In genomic region chr5:113716581-113717388, GRCm38 (mm10) we compare ENCODE assay signal across 9 mouse cellular contexts. TPM values are rescaled to one million over a fixed set of nuclear protein-coding genes. Genes with fewer than 3 reads are reported as not detected.
DNase-seq lines count a peak whose midpoint lies in the region; ATAC-seq and TF ChIP-seq lines count a peak whose summit lies in the region.
"Had no signal": no experiment of that assay in that cellular context is flagged by ENCODE, and none has a peak within 500 bp of the region (broad histone marks: within the 10 kb centered on the region; RNA-seq: fewer than 3 reads in every experiment).

No protein-coding gene starts in this region.

- H3K27me3 ChIP-seq in lung, embryonic 16.5 days (ENCODE audit: control insufficient read depth, insufficient read depth, low read depth, low read length) = no peaks in the 10 kb centered on the region
- H3K27me3 ChIP-seq in limb, embryonic 13.5 days = no peaks in the 10 kb centered on the region

- H3K4me3 ChIP-seq in lung, embryonic 16.5 days (ENCODE audit: low read length) = no peak overlapping the region
- no peak overlapping the region for H3K4me3 ChIP-seq in lung, adult 2 months (replicated peaks; ENCODE audit: extremely low read depth, low read depth, low read length)
- H3K4me3 ChIP-seq in limb, embryonic 13.5 days = no peak overlapping the region
- H3K4me3 ChIP-seq: erythroblast, embryonic 14.5 days had no signal

- WGBS in lung, embryonic 16.5 days = 7% methylated on average over 12 of the region's 12 CpGs
- WGBS in lung, adult 2 months = 8% methylated on average over 12 of the region's 12 CpGs
- WGBS in limb, embryonic 13.5 days = 7% methylated on average over 12 of the region's 12 CpGs

- H3K4me1 ChIP-seq in lung, embryonic 16.5 days (replicated peaks; ENCODE audit: control insufficient read depth, insufficient read depth, low read length) = no peaks in the 10 kb centered on the region
- H3K4me1 ChIP-seq in lung, adult 2 months (ENCODE audit: control insufficient read depth, insufficient read depth, low read length) = no peaks in the 10 kb centered on the region
- H3K4me1 ChIP-seq in limb, embryonic 13.5 days = no peaks in the 10 kb centered on the region

- TF ChIP-seq CTCF in lung, adult 2 months (IDR thresholded peaks at IDR 0.05; ENCODE audit: insufficient read depth, low read length) = no peak

- ATAC-seq in lung, embryonic 16.5 days (ENCODE audit: low read depth) = 0 out of 2 replicates have a peak, but pooled peaks have one; percentile 34
- peak; percentile 55 for ATAC-seq in granulocyte monocyte progenitor cell, adult 5-6 weeks (replicated peaks; ENCODE audit: poor library complexity, severe bottlenecking)
- ATAC-seq in limb, embryonic 13.5 days (ENCODE audit: low FRiP score, low read depth) = 0 out of 2 replicates have a peak, but pooled peaks have one; percentile 72

- no peaks in the 10 kb centered on the region for H3K9me3 ChIP-seq in lung, embryonic 16.5 days (ENCODE audit: control insufficient read depth, low read length)
- no peaks in the 10 kb centered on the region for H3K9me3 ChIP-seq in limb, embryonic 13.5 days

- TF ChIP-seq POLR2A in lung, adult 2 months (IDR thresholded peaks at IDR 0.05; ENCODE audit: borderline replicate concordance, extremely low read depth, low read depth, low read length) = no peak

- no peak overlapping the region for H3K4me2 ChIP-seq in lung, embryonic 16.5 days (ENCODE audit: low read depth, low read length)
- H3K4me2 ChIP-seq in limb, embryonic 13.5 days (replicated peaks) = no peak overlapping the region

- H3K9ac ChIP-seq in lung, embryonic 16.5 days (ENCODE audit: low read length) = no peak overlapping the region
- no peak overlapping the region for H3K9ac ChIP-seq in limb, embryonic 13.5 days

- H3K36me3 ChIP-seq in lung, embryonic 16.5 days (ENCODE audit: control insufficient read depth, insufficient read depth, low read length) = no peaks in the 10 kb centered on the region
- no peaks in the 10 kb centered on the region for H3K36me3 ChIP-seq in limb, embryonic 13.5 days

- DNase-seq in adrenal gland, adult 2 months = peak; percentile 8
- no peak for DNase-seq in adrenal gland, postnatal 25 days
- DNase-seq in lung, adult 2 months = no peak
- peak; percentile 74 for DNase-seq in right cerebral cortex, adult 18-20 months
- DNase-seq in urinary bladder, adult 2 months (ENCODE audit: low spot score) = no peak

- no peak overlapping the region for H3K27ac ChIP-seq in lung, embryonic 16.5 days (ENCODE audit: low read length)
- H3K27ac ChIP-seq in limb, embryonic 13.5 days = no peak overlapping the region

RNA-seq across cellular contexts. Expression of gene 1700069L16Rik, which starts 7.8 kb away (rescaled TPM):
- not detected for total RNA-seq in adrenal gland, adult 2 months (2021)
- not detected in 2 replicates for polyA plus RNA-seq in adrenal gland, adult 2 months (2012; rRNA removed)
- total RNA-seq in adrenal gland, postnatal 25 days (2021) = not detected in 2 replicates
- polyA plus RNA-seq in lung, embryonic 16.5 days (2015; fragmentation: Nextera tagmentation; extraction: Ambion mirVana) = not detected in 2 replicates
- polyA plus RNA-seq in lung, adult 2 months (2012; rRNA removed) = not detected in 2 replicates
- total RNA-seq in granulocyte monocyte progenitor cell, adult 5-6 weeks (2014; fragmentation: Nextera tagmentation) = not detected in 2 replicates
- not detected in 2 replicates for total RNA-seq in granulocyte monocyte progenitor cell, adult 5-6 weeks (2017)
- polyA plus RNA-seq in limb, embryonic 13.5 days (2015; fragmentation: Nextera tagmentation; extraction: Ambion mirVana) = not detected in 2 replicates
- not detected in 2 replicates for polyA plus RNA-seq in urinary bladder, adult 2 months (2012; rRNA removed)
- polyA plus RNA-seq: erythroblast, embryonic 14.5 days had no signal

RNA-seq across cellular contexts. Expression of gene Ficd, which starts 18.8 kb away (rescaled TPM):
- total RNA-seq in adrenal gland, adult 2 months (2021) = 10 to 100 TPM; 10.5 to 19.5 TPM
- 11.8 and 12.3 TPM in 2 replicates for polyA plus RNA-seq in adrenal gland, adult 2 months (2012; rRNA removed)
- total RNA-seq in adrenal gland, postnatal 25 days (2021) = 10.9 and 16.0 TPM in 2 replicates
- polyA plus RNA-seq in lung, embryonic 16.5 days (2015; fragmentation: Nextera tagmentation; extraction: Ambion mirVana) = 6.4 and 6.9 TPM in 2 replicates
- polyA plus RNA-seq in lung, adult 2 months (2012; rRNA removed) = 10.6 and 10.7 TPM in 2 replicates
- 1.6 and 3.7 TPM in 2 replicates for total RNA-seq in granulocyte monocyte progenitor cell, adult 5-6 weeks (2014; fragmentation: Nextera tagmentation)
- total RNA-seq in granulocyte monocyte progenitor cell, adult 5-6 weeks (2017) = 0.77 and 1.9 TPM in 2 replicates
- polyA plus RNA-seq in limb, embryonic 13.5 days (2015; fragmentation: Nextera tagmentation; extraction: Ambion mirVana) = 5.8 and 6.4 TPM in 2 replicates
- 6.2 and 7.8 TPM in 2 replicates for polyA plus RNA-seq in urinary bladder, adult 2 months (2012; rRNA removed)

RNA-seq across cellular contexts. Expression of gene Sart3, which starts 55.5 kb away (rescaled TPM):
- total RNA-seq in adrenal gland, adult 2 months (2021) = 10 to 100 TPM; 26.3 to 29.8 TPM
- 12.7 and 16.2 TPM in 2 replicates for polyA plus RNA-seq in adrenal gland, adult 2 months (2012; rRNA removed)
- total RNA-seq in adrenal gland, postnatal 25 days (2021) = 45.0 and 50.7 TPM in 2 replicates
- polyA plus RNA-seq in lung, embryonic 16.5 days (2015; fragmentation: Nextera tagmentation; extraction: Ambion mirVana) = 40.6 and 42.5 TPM in 2 replicates
- polyA plus RNA-seq in lung, adult 2 months (2012; rRNA removed) = 20.2 and 24.2 TPM in 2 replicates
- total RNA-seq in granulocyte monocyte progenitor cell, adult 5-6 weeks (2014; fragmentation: Nextera tagmentation) = 29.2 and 29.7 TPM in 2 replicates
- 31.1 and 38.5 TPM in 2 replicates for total RNA-seq in granulocyte monocyte progenitor cell, adult 5-6 weeks (2017)
- 59.8 and 60.2 TPM in 2 replicates for polyA plus RNA-seq in limb, embryonic 13.5 days (2015; fragmentation: Nextera tagmentation; extraction: Ambion mirVana)
- 17.0 and 22.8 TPM in 2 replicates for polyA plus RNA-seq in urinary bladder, adult 2 months (2012; rRNA removed)

RNA-seq across cellular contexts. Expression of gene Iscu, which starts 55.8 kb away (rescaled TPM):
- total RNA-seq in adrenal gland, adult 2 months (2021) = 100 to 1,000 TPM; 657 to 936 TPM
- polyA plus RNA-seq in adrenal gland, adult 2 months (2012; rRNA removed) = 305 and 399 TPM in 2 replicates
- total RNA-seq in adrenal gland, postnatal 25 days (2021) = 708 and 898 TPM in 2 replicates
- 104 and 114 TPM in 2 replicates for polyA plus RNA-seq in lung, embryonic 16.5 days (2015; fragmentation: Nextera tagmentation; extraction: Ambion mirVana)
- 115 and 118 TPM in 2 replicates for polyA plus RNA-seq in lung, adult 2 months (2012; rRNA removed)
- 81.9 and 100 TPM in 2 replicates for total RNA-seq in granulocyte monocyte progenitor cell, adult 5-6 weeks (2014; fragmentation: Nextera tagmentation)
- 101 and 111 TPM in 2 replicates for total RNA-seq in granulocyte monocyte progenitor cell, adult 5-6 weeks (2017)
- 96.3 and 98.5 TPM in 2 replicates for polyA plus RNA-seq in limb, embryonic 13.5 days (2015; fragmentation: Nextera tagmentation; extraction: Ambion mirVana)
- polyA plus RNA-seq in urinary bladder, adult 2 months (2012; rRNA removed) = 214 and 229 TPM in 2 replicates

Comparison
In these comparisons a context has a peak if more than half of its experiments do, and no peak if none do; other contexts are left out.
1. DNase-seq: peak in adrenal gland, adult 2 months (single experiment) and right cerebral cortex, adult 18-20 months (single experiment); none in adrenal gland, postnatal 25 days (single experiment), lung, adult 2 months (single experiment) and urinary bladder, adult 2 months (single experiment).
2. Peak in every context shown above with its lines, with median percentiles within 50 percentile points of each other: ATAC-seq.